Mouse (Mus musculus) mouse embryonic stem cell (cell line): ENCODE data around the gene Cldn16.

ENCODE experiments used
- in situ Hi-C, 2 experiments: fragments of 300-500 bp; cut with MboI; formaldehyde crosslinking; loops; 1 replicate in 1 of 2; 3 replicates in 1 of 2; pipeline ENCODE4 v1.14.3; 2019 to 2020; ENCODE audit warnings: low sequenced_read_pairs in 2 of 2, low pct_unique_long_range_greater_than_20kb in 1 of 2, mixed read lengths in 1 of 2; ENCODE audit not compliant: unreplicated experiment in 1 of 2

Gene Cldn16

DNA sequence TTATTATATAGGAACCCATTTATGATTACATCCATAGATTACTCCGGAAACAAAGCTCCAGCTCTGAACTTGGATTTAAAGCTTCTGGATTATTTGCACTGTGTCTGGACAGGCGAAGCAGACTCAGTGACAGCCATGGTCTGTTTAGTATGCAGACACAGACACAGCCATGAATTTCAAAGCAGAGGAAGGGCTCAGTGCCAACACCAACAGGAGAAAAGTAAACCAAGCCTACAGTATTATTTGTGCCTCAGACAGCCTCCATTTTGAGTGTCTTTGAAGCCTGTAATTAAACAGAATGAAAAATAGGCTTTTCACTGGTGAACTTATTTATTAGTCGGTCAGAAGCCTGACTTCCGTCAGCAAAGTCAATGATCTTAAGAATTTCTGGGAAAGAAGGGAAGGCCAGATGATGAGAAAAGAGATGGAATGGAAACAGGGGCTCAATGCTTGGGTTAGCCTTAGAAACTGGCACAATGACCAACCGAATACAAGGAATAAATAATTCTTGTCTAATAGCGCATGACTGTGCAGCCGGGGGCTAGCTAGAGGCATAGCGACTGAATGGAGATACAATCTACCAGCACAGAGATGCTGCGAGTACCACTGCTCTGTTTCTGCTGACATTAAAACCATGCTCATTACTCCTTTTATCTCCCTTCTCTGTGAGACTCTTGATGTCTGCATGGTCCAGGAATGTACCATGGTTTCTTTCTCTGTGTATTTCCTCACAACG, 65.2 kb downstream of the Cldn16 start:
- in situ Hi-C loops = no loop called here

DNA sequence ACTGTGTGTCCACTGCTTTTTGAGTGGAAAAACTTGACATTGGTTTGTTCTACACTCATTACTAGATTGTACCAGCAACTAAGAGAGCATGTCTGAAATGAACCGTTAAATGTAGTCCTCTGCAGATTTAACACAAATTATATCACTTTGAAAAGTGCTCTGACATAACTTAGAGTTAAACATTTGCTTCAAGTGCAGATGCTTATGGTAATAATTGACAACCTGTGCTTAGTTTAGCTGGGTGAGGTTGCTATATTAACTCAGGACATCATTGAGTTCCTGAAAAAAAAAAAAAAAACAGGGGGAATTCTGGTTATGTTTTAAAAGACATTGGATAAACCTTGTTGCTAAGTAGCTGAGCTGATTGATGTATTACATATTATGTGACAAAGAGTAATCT, 67.5 kb downstream of the Cldn16 start:
- in situ Hi-C loops = no loop called here

- in situ Hi-C loops = no loop called here
These were observed 69.4 kb downstream of the Cldn16 start for GRCm38 (mm10) chr16:26532287-26532686.
